Mouse (Mus musculus) kidney, adult 2 months (tissue): Measurements from ENCODE around the gene Dhcr24.

Source experiments
- CTCF ChIP-seq: fragments of 200-500 bp; conservative IDR thresholded peaks from 2 replicates; pipeline ENCODE4 v1.5.1; 2011; ENCODE audit warnings: low read depth, mild to moderate bottlenecking, control low read depth, low read length, moderate library complexity, mixed read lengths; ENCODE audit not compliant: insufficient read depth, insufficient read length
- POLR2A ChIP-seq: fragments of 200-500 bp; IDR thresholded peaks from one replicate; pipeline ENCODE4 v1.6.1; 2011; ENCODE audit warnings: low read depth, low read length, control low read depth

- TF ChIP-seq CTCF: no peak
- no peak for TF ChIP-seq POLR2A
These were observed 509 bp upstream of the Dhcr24 start for GRCm38 (mm10) chr4:106560213-106560845.
